Mouse (Mus musculus): ENCODE results near the gene Gemin7. TPM values are rescaled to one million over a fixed set of nuclear protein-coding genes. Genes with fewer than 3 reads are reported as not detected.

Gene Gemin7
- total and polyA plus RNA-seq, 3 experiments, result 63.2 to 101 (median 64.4) TPM

GRCm38 (mm10) chr7:19546007-19546406 lies 31.4 kb downstream of the Gemin7 start:
- no peak for TF ChIP-seq MAX (IDR thresholded peaks at IDR 0.05; ENCODE audit: low read length)
- TF ChIP-seq ELF1 (IDR thresholded peaks at IDR 0.05; ENCODE audit: low read depth, low read length), result no peak
- no peak for TF ChIP-seq USF2 (conservative IDR thresholded peaks at IDR 0.05; ENCODE audit: low read depth, low read length)
- TF ChIP-seq JUN (IDR thresholded peaks at IDR 0.05; ENCODE audit: insufficient read depth, low read depth, low read length), result no peak
- no peak for TF ChIP-seq ZKSCAN1 (IDR thresholded peaks at IDR 0.05; ENCODE audit: borderline replicate concordance, low read depth, low read length)
- TF ChIP-seq CHD1 (IDR thresholded peaks at IDR 0.05; ENCODE audit: low read depth, low read length), result no peak
- no peak for TF ChIP-seq HCFC1 (IDR thresholded peaks at IDR 0.05; ENCODE audit: low read depth, low read length)
- no peak for TF ChIP-seq ETS1 (conservative IDR thresholded peaks at IDR 0.05; ENCODE audit: low read depth, low read length)
- TF ChIP-seq PAX5 (IDR thresholded peaks at IDR 0.05; ENCODE audit: low read length), result no peak
- TF ChIP-seq MAFK (IDR thresholded peaks at IDR 0.05; ENCODE audit: insufficient replicate concordance, low read length), result no peak
- no peak for TF ChIP-seq SIN3A (IDR thresholded peaks at IDR 0.05; ENCODE audit: low read length)
- TF ChIP-seq MYC (IDR thresholded peaks at IDR 0.05; ENCODE audit: low read depth, low read length), result no peak
- Histone ChIP-seq H3K79me2 (replicated peaks; ENCODE audit: control insufficient read depth, extremely low read depth, insufficient read depth, poor library complexity, severe bottlenecking) (peaks cover 17% of the 10 kb centered on the region), H3K9ac (ENCODE audit: insufficient read depth, low read depth) (no peak overlapping the region), H3K4me1 (ENCODE audit: control insufficient read depth in 1 of 2, insufficient read depth in 2 of 2) (peaks cover 3 to 42% of the 10 kb centered on the region in 2 experiments; a peak in 2 of 4 replicates), H3K4me3 (replicated peaks in 1 of 3; ENCODE audit: low read depth in 2 of 3, low read length in 2 of 3, poor library complexity in 1 of 3) (no peak overlapping the region), H3K36me3 (replicated peaks in 1 of 2; ENCODE audit: control insufficient read depth in 1 of 2, insufficient read depth in 1 of 2, low read length in 1 of 2) (peaks cover 9 to 86% of the 10 kb centered on the region in 2 experiments), H3K9me3 (replicated peaks; ENCODE audit: low read length) (no peaks in the 10 kb centered on the region), H3K27me3 (replicated peaks) (no peaks in the 10 kb centered on the region), H3K4me2 (ENCODE audit: insufficient read depth, low read depth, poor library complexity, severe bottlenecking) (no peak overlapping the region), H3K27ac (ENCODE audit: insufficient read depth, low read depth) (no peak overlapping the region)
- DNase-seq (ENCODE audit: extremely low read depth), result no peak
- dilution Hi-C loops (cut with MboI; ENCODE audit: extremely low pct_ligation_motif_present, extremely low pct_unique_long_range_greater_than_20kb, low sequenced_read_pairs) (no loop called here), in situ Hi-C loops (cut with MboI; ENCODE audit: low pct_ligation_motif_present, low pct_unique_long_range_greater_than_20kb, low sequenced_read_pairs) (no loop called here)

- Histone ChIP-seq H3K4me3 (replicated peaks in 1 of 3; ENCODE audit: low read depth in 2 of 3, low read length in 2 of 3, poor library complexity in 1 of 3) (no peak overlapping the region), H3K79me2 (replicated peaks; ENCODE audit: control insufficient read depth, extremely low read depth, insufficient read depth, poor library complexity, severe bottlenecking) (peaks cover 16% of the 10 kb centered on the region), H3K27me3 (replicated peaks) (no peaks in the 10 kb centered on the region), H3K4me2 (ENCODE audit: insufficient read depth, low read depth, poor library complexity, severe bottlenecking) (no peak overlapping the region), H3K9me3 (replicated peaks; ENCODE audit: low read length) (no peaks in the 10 kb centered on the region), H3K27ac (ENCODE audit: insufficient read depth, low read depth) (no peak overlapping the region), H3K4me1 (ENCODE audit: control insufficient read depth in 1 of 2, insufficient read depth in 2 of 2) (peaks cover 3 to 45% of the 10 kb centered on the region in 2 experiments; a peak in 2 of 4 replicates), H3K9ac (ENCODE audit: insufficient read depth, low read depth) (no peak overlapping the region), H3K36me3 (replicated peaks in 1 of 2; ENCODE audit: control insufficient read depth in 1 of 2, insufficient read depth in 1 of 2, low read length in 1 of 2) (peaks cover 6 to 77% of the 10 kb centered on the region in 2 experiments)
- peak; percentile 17; the same call in 1 of the 2 replicates for TF ChIP-seq TCF12 (IDR thresholded peaks at IDR 0.05; ENCODE audit: low read depth, low read length)
- no peak for TF ChIP-seq NRF1 (IDR thresholded peaks at IDR 0.05; ENCODE audit: low read depth, low read length)
- TF ChIP-seq TBP (conservative IDR thresholded peaks at IDR 0.05; ENCODE audit: low read depth, low read length), result no peak
- no peak for TF ChIP-seq MAZ (IDR thresholded peaks at IDR 0.05; ENCODE audit: low read depth, low read length)
- no peak for TF ChIP-seq MYC (IDR thresholded peaks at IDR 0.05; ENCODE audit: low read depth, low read length)
- no peak for TF ChIP-seq ZMIZ1 (IDR thresholded peaks at IDR 0.05; ENCODE audit: low read depth, low read length)
- no peak for TF ChIP-seq NELFE (IDR thresholded peaks at IDR 0.05; ENCODE audit: low read depth, low read length)
- no peak for TF ChIP-seq JUND (conservative IDR thresholded peaks at IDR 0.05; ENCODE audit: low read depth, low read length)
- TF ChIP-seq CTCF (conservative IDR thresholded peaks at IDR 0.05 in 1 of 2, IDR thresholded peaks at IDR 0.05 in 1 of 2; ENCODE audit: low read depth in 2 of 2, low read length in 2 of 2), result peak; percentile 39 to 58; a peak in 3 of 4 replicates
- no peak for TF ChIP-seq UBTF (IDR thresholded peaks at IDR 0.05; ENCODE audit: low read depth, low read length)
- TF ChIP-seq SMC3 (IDR thresholded peaks at IDR 0.05; ENCODE audit: low read depth, low read length), result peak; percentile 54
- TF ChIP-seq ELF1 (IDR thresholded peaks at IDR 0.05; ENCODE audit: low read depth, low read length), result 0 out of 2 replicates have a peak, but pooled peaks have one; percentile 15
- TF ChIP-seq RAD21 (IDR thresholded peaks at IDR 0.05; ENCODE audit: low read depth, low read length), result no peak; the same call in 1 of the 2 replicates
- dilution Hi-C loops (cut with MboI; ENCODE audit: extremely low pct_ligation_motif_present, extremely low pct_unique_long_range_greater_than_20kb, low sequenced_read_pairs), result no loop called here
- in situ Hi-C loops (cut with MboI; ENCODE audit: low pct_ligation_motif_present, low pct_unique_long_range_greater_than_20kb, low sequenced_read_pairs), result loop anchor here (5.0 kb wide), 1 partner anchor 36 kb away; the partner anchor contains the start of genes Bloc1s3 and Trappc6a
- peak; percentile 49 for DNase-seq (ENCODE audit: extremely low read depth)
These were observed 33.8 kb downstream of the Gemin7 start for GRCm38 (mm10) chr7:19543584-19543983.

Data from CH12.LX (cell line).